Mouse (Mus musculus): ENCODE data around the gene Cacfd1. TPM values are rescaled to one million over a fixed set of nuclear protein-coding genes. Genes with fewer than 3 reads are reported as not detected.

The Cacfd1 gene
- polyA plus RNA-seq, 1 experiment from 2014 or later: 103 TPM

DNA sequence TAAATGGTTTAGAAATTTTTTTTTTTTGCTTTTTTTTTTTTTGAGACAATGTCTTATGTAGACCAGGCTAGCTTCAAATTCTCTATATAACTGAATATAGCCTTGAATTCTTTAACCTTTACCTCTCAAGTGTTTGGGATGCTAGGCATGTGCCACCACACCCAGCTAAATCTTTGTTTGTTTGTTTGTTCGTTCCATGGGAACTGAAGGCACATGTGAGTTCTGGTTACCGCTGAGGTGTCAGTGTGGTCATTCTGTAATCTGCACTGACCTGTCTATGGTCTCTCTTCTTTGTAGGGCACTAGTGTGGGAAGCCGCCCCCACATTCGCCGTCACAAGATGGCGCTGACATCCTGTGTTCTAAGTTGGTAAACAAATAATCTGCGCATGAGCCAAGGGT lies 11.7 kb upstream of the Cacfd1 start:
- Histone ChIP-seq H3K36me3 (no peaks in the 10 kb centered on the region), H3K4me2 (no peak overlapping the region), H3K4me1 (replicated peaks) (no peaks in the 10 kb centered on the region), H3K4me3 (no peak overlapping the region), H3K27ac (replicated peaks) (no peak overlapping the region), H3K9me3 (no peaks in the 10 kb centered on the region), H3K27me3 (no peaks in the 10 kb centered on the region), H3K9ac (no peak overlapping the region)
- WGBS: 98% methylated on average over 7 of the region's 7 CpGs
- ATAC-seq (ENCODE audit: low FRiP score, low read depth): no peak

DNA sequence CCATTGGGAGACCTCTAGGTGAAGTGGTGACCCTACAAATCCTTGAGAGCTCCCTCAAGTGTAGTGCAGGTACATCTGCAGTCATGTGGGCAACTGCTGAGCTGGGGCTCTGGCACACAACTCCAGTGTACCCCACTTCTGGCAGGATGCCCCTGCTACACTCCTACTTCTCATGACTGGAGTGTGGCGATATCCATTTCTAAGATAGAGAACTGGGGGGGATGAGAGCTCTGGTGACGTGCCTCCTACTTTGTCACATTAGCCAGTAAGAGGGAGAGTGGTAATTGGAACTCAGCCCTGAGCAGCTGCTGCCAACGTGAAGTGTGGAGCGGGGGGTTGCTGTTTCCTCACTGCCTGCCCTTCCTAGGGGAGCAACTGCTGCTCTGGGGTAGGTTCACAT lies 3.5 kb upstream of the Cacfd1 start:
- ATAC-seq (ENCODE audit: low FRiP score, low read depth): no peak
- H3K9ac ChIP-seq: no peak overlapping the region
- whole genome bisulfite sequencing: 65% methylated on average over 4 of the region's 4 CpGs

DNA sequence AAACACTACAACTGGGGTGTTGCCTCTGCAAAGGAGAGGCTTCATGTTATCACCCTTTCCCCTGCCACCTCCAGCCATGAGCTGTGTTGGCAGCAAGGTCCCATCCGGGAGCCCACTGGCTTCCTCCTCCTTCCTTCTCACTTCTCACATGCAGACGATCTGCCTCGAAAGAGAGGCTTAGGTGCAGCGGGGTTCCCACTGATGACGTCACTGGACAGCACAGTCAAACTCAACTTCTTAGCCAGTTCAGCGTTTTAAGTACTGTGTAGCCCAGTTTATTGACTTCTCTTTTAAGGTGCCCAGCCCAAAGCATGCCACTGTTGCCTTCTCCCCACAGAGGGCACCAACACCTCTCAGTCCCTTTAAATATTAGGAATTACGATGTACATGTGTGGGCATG lies 2.0 kb upstream of the Cacfd1 start:
- WGBS: 77% methylated on average over 7 of the region's 7 CpGs
- no peaks in the 10 kb centered on the region for H3K27me3 ChIP-seq
- ATAC-seq (ENCODE audit: low FRiP score, low read depth): no peak
- no peak overlapping the region for H3K27ac ChIP-seq (replicated peaks)
- H3K9me3 ChIP-seq: no peaks in the 10 kb centered on the region
- H3K4me3 ChIP-seq: no peak overlapping the region
- no peaks in the 10 kb centered on the region for H3K36me3 ChIP-seq
- H3K4me2 ChIP-seq: no peak overlapping the region
- H3K9ac ChIP-seq: no peak overlapping the region
- peaks cover 25% of the 10 kb centered on the region for H3K4me1 ChIP-seq (replicated peaks)

More for the DNA sequence above, 3.5 kb upstream of the Cacfd1 start:
- Histone ChIP-seq H3K4me2 (no peak overlapping the region), H3K27ac (replicated peaks) (no peak overlapping the region), H3K9me3 (no peaks in the 10 kb centered on the region), H3K27me3 (no peaks in the 10 kb centered on the region), H3K4me3 (no peak overlapping the region), H3K4me1 (replicated peaks) (peaks cover 18% of the 10 kb centered on the region), H3K36me3 (no peaks in the 10 kb centered on the region)

DNA sequence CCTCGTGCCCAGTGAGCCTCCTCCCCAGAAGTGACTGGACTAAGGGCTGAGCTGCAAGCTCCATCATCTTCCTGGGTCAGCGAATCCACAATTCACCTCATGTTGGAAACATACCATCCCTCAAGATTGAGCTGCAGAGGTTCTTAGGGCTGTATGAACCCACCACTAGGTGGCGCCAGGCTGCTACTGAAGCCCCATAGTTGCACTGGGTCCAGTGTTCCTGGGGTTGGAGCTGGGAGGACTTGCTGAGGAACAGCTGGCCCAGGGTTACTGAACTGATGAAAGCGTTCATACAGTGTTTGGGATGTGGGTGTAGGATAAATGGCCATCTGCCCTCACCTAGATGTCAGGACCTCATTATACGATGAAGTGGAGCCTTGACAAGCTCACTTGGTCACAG lies 8.1 kb downstream of the Cacfd1 start:
- 0 out of 2 replicates have a peak, but pooled peaks have one; percentile 10 for ATAC-seq (ENCODE audit: low FRiP score, low read depth)
- Histone ChIP-seq H3K9me3 (no peaks in the 10 kb centered on the region), H3K9ac (no peak overlapping the region), H3K4me1 (replicated peaks) (no peaks in the 10 kb centered on the region), H3K27me3 (no peaks in the 10 kb centered on the region), H3K4me2 (no peak overlapping the region), H3K36me3 (peaks cover 55% of the 10 kb centered on the region), H3K4me3 (no peak overlapping the region), H3K27ac (replicated peaks) (no peak overlapping the region)
- 52% methylated on average over 5 of the region's 5 CpGs for WGBS

DNA sequence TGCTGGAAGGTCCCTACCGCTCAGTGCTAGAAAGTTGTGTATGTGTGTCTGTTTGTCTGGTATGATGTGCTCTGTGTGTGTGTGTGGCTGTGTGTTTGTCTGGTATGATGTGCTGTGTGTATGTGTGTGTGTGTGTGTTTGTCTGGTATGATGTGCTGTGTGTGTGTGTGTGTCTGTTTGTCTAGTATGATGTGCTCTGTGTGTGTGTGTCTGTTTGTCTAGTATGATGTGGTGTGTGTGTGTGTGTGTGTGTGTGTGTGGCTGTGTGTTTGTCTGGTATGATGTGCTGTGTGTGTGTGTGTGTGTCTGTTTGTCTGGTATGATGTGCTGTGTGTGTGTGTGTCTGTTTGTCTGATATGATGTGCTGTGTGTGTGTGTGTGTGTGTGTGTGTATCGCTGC lies 9.8 kb downstream of the Cacfd1 start:
- Histone ChIP-seq H3K4me2 (no peak overlapping the region), H3K27me3 (no peaks in the 10 kb centered on the region), H3K4me1 (replicated peaks) (no peaks in the 10 kb centered on the region), H3K9ac (no peak overlapping the region), H3K9me3 (no peaks in the 10 kb centered on the region), H3K27ac (replicated peaks) (no peak overlapping the region), H3K4me3 (no peak overlapping the region), H3K36me3 (peaks cover 44% of the 10 kb centered on the region)
- WGBS: 87% methylated on average over 2 of the region's 2 CpGs
- no peak for ATAC-seq (ENCODE audit: low FRiP score, low read depth)

DNA sequence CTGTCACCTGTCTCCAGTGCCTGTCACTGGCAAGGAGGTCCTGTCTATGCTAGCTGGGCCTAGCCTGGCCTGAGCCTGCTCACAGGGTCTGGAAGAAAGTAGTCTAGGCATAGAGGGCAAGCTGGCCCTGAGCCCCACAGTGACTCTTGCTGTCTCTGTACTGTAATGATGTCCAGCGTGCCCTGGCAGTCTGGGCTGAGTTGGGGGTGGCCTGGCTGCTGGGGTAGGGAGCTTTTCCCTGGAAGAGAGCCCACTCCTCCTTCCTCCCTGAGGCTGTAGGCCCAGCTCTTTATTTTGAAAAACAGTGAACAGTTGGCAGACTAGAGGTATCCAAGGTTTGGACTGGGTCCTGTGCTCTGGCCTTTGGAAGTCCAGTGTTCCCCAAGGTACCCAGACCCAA lies 11.4 kb downstream of the Cacfd1 start:
- Histone ChIP-seq H3K36me3 (peaks cover 29% of the 10 kb centered on the region), H3K27me3 (no peaks in the 10 kb centered on the region), H3K4me1 (replicated peaks) (no peaks in the 10 kb centered on the region), H3K9ac (no peak overlapping the region), H3K4me3 (no peak overlapping the region), H3K4me2 (no peak overlapping the region), H3K9me3 (no peaks in the 10 kb centered on the region), H3K27ac (replicated peaks) (no peak overlapping the region)
- no peak for ATAC-seq (ENCODE audit: low FRiP score, low read depth)
- 86% methylated on average over 1 of the region's 1 CpGs for WGBS

DNA sequence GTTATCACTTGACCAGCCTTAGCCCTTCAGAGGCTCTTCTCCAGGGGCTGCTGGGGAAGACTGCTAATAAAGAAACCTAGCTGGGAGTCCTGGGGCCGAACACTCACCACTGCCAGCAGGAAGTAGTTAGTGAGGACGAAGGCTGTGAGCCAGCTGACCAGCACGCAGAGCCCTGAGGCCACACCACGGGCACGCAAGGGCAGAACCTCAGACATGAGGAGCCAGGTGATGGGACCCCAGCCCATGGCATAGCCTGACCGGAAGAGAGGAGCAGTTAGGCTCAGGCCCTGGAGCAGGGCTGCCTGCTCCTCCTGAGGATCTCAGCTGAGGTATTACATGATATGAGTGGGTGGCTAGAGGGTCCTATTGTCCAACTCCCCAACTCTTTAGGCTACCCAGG lies 12.9 kb downstream of the Cacfd1 start:
- peaks cover 13% of the 10 kb centered on the region for H3K4me1 ChIP-seq (replicated peaks)
- no peaks in the 10 kb centered on the region for H3K27me3 ChIP-seq
- WGBS: 80% methylated on average over 6 of the region's 6 CpGs
- no peak overlapping the region for H3K4me3 ChIP-seq
- no peaks in the 10 kb centered on the region for H3K9me3 ChIP-seq
- no peak overlapping the region for H3K4me2 ChIP-seq
- no peak overlapping the region for H3K9ac ChIP-seq
- no peak for ATAC-seq (ENCODE audit: low FRiP score, low read depth)
- H3K36me3 ChIP-seq: peaks cover 18% of the 10 kb centered on the region
- no peak overlapping the region for H3K27ac ChIP-seq (replicated peaks)

DNA sequence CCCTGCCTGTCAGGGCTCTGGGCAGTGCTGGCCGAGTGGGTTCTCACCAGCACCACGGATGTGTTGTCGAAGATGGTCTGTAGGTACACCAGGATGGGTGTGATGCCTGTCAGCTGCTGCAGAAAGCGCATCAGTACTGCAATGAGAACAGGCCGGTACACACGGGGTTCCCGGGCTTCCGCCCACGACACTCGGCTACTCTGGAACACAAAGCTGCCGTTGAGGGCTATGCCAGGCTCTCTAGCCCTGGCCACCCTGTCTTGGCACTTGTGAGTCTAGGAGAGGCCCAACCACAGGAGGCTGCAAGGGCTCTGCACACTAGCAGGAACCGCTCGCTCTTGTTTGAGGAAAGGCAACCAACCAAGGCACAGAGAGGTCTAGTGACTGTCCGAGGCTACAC lies 14.4 kb downstream of the Cacfd1 start:
- Histone ChIP-seq H3K4me1 (replicated peaks) (peaks cover 14% of the 10 kb centered on the region), H3K27me3 (peaks cover 3% of the 10 kb centered on the region; the same call in 1 of the 2 replicates), H3K9me3 (no peaks in the 10 kb centered on the region), H3K36me3 (0 out of 2 replicates have a peak, but pooled peaks cover 8% of the 10 kb centered on the region), H3K9ac (no peak overlapping the region), H3K4me2 (no peak overlapping the region), H3K4me3 (no peak overlapping the region), H3K27ac (replicated peaks) (no peak overlapping the region)
- ATAC-seq (ENCODE audit: low FRiP score, low read depth): no peak
- 82% methylated on average over 14 of the region's 14 CpGs for WGBS

DNA sequence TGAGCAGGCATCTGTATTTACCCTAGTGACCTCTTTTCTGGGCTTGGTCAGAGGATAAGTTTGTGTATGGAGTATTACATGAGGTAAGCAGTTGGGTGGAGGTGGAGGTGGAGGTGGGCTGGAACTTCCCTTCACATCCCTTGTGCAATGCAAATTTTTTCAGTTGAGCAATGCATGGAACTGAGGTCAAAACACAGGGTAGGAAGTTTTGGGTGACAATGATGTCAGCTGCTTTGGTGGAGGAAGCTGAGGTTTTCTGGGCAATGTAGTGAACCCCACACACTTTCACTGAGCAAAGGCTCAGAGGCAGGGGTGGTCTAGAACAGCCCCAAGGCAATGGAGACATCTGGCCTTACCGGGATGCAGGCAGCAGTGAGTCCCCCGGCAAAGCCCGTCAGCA lies 15.8 kb downstream of the Cacfd1 start:
- Histone ChIP-seq H3K9me3 (no peaks in the 10 kb centered on the region), H3K4me3 (no peak overlapping the region), H3K4me1 (replicated peaks) (peaks cover 14% of the 10 kb centered on the region), H3K27ac (replicated peaks) (no peak overlapping the region), H3K4me2 (no peak overlapping the region), H3K36me3 (0 out of 2 replicates have a peak, but pooled peaks cover 2% of the 10 kb centered on the region), H3K9ac (no peak overlapping the region), H3K27me3 (peaks cover 8% of the 10 kb centered on the region; the same call in 1 of the 2 replicates)
- ATAC-seq (ENCODE audit: low FRiP score, low read depth): no peak
- WGBS: 81% methylated on average over 3 of the region's 3 CpGs

DNA sequence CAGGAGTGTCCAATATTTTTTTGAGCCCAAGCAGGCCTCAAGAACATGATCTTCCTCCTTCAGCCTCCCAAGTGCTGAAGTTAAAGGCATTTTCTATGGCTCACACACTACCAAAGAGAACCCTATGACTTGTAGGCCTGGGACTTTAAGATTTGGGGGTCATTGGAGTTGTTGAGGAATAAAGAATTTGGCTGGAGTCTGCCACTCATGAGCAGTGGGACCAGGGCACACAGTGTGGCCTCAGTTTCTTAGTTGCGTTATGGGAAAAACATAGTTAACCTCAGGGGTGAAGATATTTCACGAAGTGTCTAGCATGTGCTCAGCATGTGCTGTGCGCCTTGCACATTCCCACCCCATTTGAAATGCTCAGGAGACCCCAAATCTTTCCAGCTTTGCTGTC lies 16.6 kb downstream of the Cacfd1 start:
- Histone ChIP-seq H3K4me3 (no peak overlapping the region), H3K9ac (no peak overlapping the region), H3K4me1 (replicated peaks) (peaks cover 14% of the 10 kb centered on the region), H3K27ac (replicated peaks) (no peak overlapping the region; the same call in 1 of the 2 replicates), H3K27me3 (peaks cover 8% of the 10 kb centered on the region; the same call in 1 of the 2 replicates), H3K36me3 (0 out of 2 replicates have a peak, but pooled peaks cover 2% of the 10 kb centered on the region), H3K9me3 (no peaks in the 10 kb centered on the region), H3K4me2 (peak overlapping the region; percentile 56)
- ATAC-seq (ENCODE audit: low FRiP score, low read depth): no peak
- 90% methylated on average over 3 of the region's 3 CpGs for WGBS

DNA sequence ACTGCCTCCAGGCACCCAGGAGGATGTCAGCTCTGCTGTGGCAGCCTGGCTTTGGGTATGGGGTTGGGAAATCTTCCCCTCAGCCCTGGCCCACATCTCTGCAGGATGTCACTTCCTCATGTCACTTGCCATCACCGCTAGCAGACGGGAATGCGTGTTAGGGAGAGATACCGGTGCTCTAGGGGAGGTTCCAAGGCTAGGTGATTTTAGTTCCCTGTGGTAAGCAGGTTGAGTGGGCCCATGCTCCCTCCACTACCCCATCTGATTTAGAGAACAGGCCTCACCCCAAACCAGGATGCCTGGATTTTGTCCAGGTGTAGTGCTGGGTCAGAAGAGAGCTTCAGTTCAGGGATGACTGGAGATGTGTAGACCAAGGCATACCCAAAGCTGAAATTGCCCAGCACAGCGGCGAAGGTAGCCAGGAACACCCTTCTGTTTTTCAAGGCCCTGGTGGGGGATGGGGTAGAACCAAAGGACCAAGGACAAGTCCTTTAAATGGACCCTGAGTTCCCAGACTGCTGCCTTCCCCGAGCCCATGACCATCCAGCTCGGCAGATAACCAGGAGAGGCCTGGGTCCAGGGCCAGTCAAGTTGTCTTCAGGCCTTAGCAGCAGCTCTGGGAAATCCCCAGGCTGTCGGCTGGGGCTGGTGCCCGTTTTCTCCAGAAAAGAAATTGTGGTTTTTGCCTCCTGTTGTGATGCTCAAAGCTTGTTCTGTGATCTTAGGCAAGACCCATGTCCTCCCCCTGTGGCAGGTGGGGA lies 17.3 kb downstream of the Cacfd1 start:
- WGBS: 70% methylated on average over 10 of the region's 10 CpGs
- peak overlapping the region; percentile 42 for H3K4me3 ChIP-seq
- H3K36me3 ChIP-seq: no peaks in the 10 kb centered on the region
- peak overlapping the region; percentile 61 for H3K27ac ChIP-seq (replicated peaks)
- H3K4me1 ChIP-seq (replicated peaks): peaks cover 14% of the 10 kb centered on the region
- H3K4me2 ChIP-seq: peak overlapping the region; percentile 56
- ATAC-seq (ENCODE audit: low FRiP score, low read depth): no peak
- no peaks in the 10 kb centered on the region for H3K9me3 ChIP-seq
- H3K9ac ChIP-seq: peak overlapping the region; percentile 39
- H3K27me3 ChIP-seq: peaks cover 8% of the 10 kb centered on the region; the same call in 1 of the 2 replicates

DNA sequence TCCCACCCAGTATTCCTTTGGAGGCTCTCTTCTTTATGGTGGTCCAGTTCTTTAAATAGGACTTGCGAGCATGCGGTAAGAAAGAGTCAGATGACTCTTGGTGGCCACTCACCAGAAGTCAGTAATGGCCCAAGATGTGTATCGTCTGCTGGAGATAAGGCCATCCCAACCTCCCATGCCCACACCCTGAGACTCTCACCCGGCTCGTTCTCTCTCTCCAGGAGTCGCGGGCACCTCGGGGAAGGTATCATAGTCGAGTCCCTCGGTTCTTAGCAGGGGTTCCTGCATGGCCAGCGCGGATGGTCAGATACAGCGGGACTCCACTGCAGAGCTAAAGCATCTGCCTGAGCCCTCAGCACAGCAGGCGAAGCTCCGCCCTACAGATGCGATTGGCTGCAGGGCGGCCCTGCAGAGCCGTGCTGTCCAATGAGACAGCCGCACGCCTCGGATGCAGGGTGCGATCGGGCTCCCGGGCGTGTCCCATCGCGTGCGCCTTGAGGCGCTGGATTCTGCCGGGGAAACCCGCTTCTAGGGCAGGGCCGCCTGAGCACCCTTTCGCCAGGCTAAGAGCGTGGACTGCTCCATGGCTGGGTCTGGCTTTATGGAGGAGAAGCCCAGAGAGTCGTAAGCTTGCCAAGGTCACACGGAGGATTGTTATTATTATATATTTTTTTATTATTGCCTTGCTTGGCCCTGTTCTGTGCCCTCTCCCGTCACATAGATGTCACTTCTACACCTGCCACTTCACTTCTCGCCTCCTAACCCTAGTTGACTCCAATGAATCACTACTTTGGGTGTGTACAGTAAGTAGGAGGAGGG lies 18.1 kb downstream of the Cacfd1 start, which contains the start of gene Slc2a6:
Gene Slc2a6, minus strand, starts transcription at position 381 of the 819 bp plus-strand sequence.
- Histone ChIP-seq H3K27me3 (peaks cover 8% of the 10 kb centered on the region; the same call in 1 of the 2 replicates), H3K36me3 (no peaks in the 10 kb centered on the region), H3K9ac (peak within 1 kb of the TSS; percentile 39), H3K4me1 (replicated peaks) (peaks cover 14% of the 10 kb centered on the region), H3K4me2 (peak within 1 kb of the TSS; percentile 56), H3K27ac (replicated peaks) (peak within 1 kb of the TSS; percentile 61), H3K9me3 (no peaks in the 10 kb centered on the region), H3K4me3 (peak within 1 kb of the TSS; percentile 42)
- peak; percentile 98 for ATAC-seq (ENCODE audit: low FRiP score, low read depth)
- WGBS: 1% methylated on average over 38 of the region's 38 CpGs
